8 mouse cellular contexts compared by ENCODE assay signal in genomic region chr17:26938731-26939130, GRCm38 (mm10). TPM values are rescaled to one million over a fixed set of nuclear protein-coding genes. Genes with fewer than 3 reads are reported as not detected.
A peak's percentile ranks its signal among the peaks of the same experiment; 100 is the strongest.
DNase-seq lines count a peak whose midpoint lies in the region; ATAC-seq and TF ChIP-seq lines count a peak whose summit lies in the region.

No protein-coding gene starts in this region.

- 1% methylated on average over 22 of the region's 22 CpGs for WGBS in limb, embryonic 12.5 days
- WGBS in neural tube, embryonic 12.5 days: under 1% methylated on average over 22 of the region's 22 CpGs

- H3K27ac ChIP-seq in gastrocnemius, adult 2 months: peak overlapping the region; percentile 97
- H3K27ac ChIP-seq in ES-Bruce4 (ENCODE audit: insufficient read depth, low read length): peak overlapping the region; percentile 31
- peak overlapping the region; percentile 95 for H3K27ac ChIP-seq in limb, embryonic 12.5 days
- H3K27ac ChIP-seq in neural tube, embryonic 12.5 days: no peak overlapping the region

- no peak for TF ChIP-seq EP300 in ES-Bruce4 (IDR thresholded peaks at IDR 0.05; ENCODE audit: insufficient read depth, low read depth, low read length)

- intact Hi-C loops in gastrocnemius, adult 2 months (cut with DNase I): no loop called here

- TF ChIP-seq POLR2A in ES-Bruce4 (IDR thresholded peaks at IDR 0.05; ENCODE audit: insufficient read depth, low read length): no peak

- H3K27me3 ChIP-seq in ES-Bruce4 (ENCODE audit: control insufficient read depth, insufficient read depth, low read length, poor library complexity, severe bottlenecking): no peaks in the 10 kb centered on the region
- no peaks in the 10 kb centered on the region for H3K27me3 ChIP-seq in erythroblast, embryonic 14.5 days (ENCODE audit: control insufficient read depth)
- H3K27me3 ChIP-seq in limb, embryonic 12.5 days: no peaks in the 10 kb centered on the region
- no peaks in the 10 kb centered on the region for H3K27me3 ChIP-seq in neural tube, embryonic 12.5 days (replicated peaks)

- DNase-seq in gastrocnemius, adult 2 months: peak; percentile 56
- no peak for DNase-seq in gastrocnemius, postnatal 4 days (ENCODE audit: low spot score in 2 of 2)
- no peak for DNase-seq in ovary, postnatal 10 days (ENCODE audit: low spot score)

- H3K4me3 ChIP-seq in gastrocnemius, adult 2 months: peak overlapping the region; percentile 88
- H3K4me3 ChIP-seq in ES-Bruce4 (ENCODE audit: low read depth, low read length): peak overlapping the region; percentile 77
- H3K4me3 ChIP-seq in erythroblast, embryonic 14.5 days (replicated peaks): peak overlapping the region; percentile 86
- H3K4me3 ChIP-seq in limb, embryonic 12.5 days (replicated peaks): peak overlapping the region; percentile 69
- peak overlapping the region; percentile 47 for H3K4me3 ChIP-seq in neural tube, embryonic 12.5 days

- H3K4me2 ChIP-seq in limb, embryonic 12.5 days: peak overlapping the region; percentile 98
- peak overlapping the region; percentile 96 for H3K4me2 ChIP-seq in neural tube, embryonic 12.5 days (replicated peaks)

- ATAC-seq in limb, embryonic 12.5 days (ENCODE audit: insufficient number of reproducible peaks, insufficient read depth, low FRiP score, low TSS enrichment, low read depth): no peak
- peak; percentile 5; the same call in 1 of the 2 replicates for ATAC-seq in neural tube, embryonic 12.5 days (ENCODE audit: low FRiP score, low read depth)
- ATAC-seq in activated CD4-positive, CD25-positive, alpha-beta regulatory T cell, adult 4 months: no peak

- no peak for TF ChIP-seq CTCF in gastrocnemius, adult 2 months (IDR thresholded peaks at IDR 0.05)
- TF ChIP-seq CTCF in ES-Bruce4 (IDR thresholded peaks at IDR 0.05; ENCODE audit: low read depth, low read length): no peak

- no peaks in the 10 kb centered on the region for H3K4me1 ChIP-seq in ES-Bruce4 (ENCODE audit: control insufficient read depth, insufficient read depth, low read length)
- H3K4me1 ChIP-seq in erythroblast, embryonic 14.5 days (ENCODE audit: control insufficient read depth): peaks cover 62% of the 10 kb centered on the region
- H3K4me1 ChIP-seq in limb, embryonic 12.5 days (replicated peaks): peaks cover 53% of the 10 kb centered on the region
- peaks cover 48% of the 10 kb centered on the region for H3K4me1 ChIP-seq in neural tube, embryonic 12.5 days

- peak overlapping the region; percentile 71 for H3K9ac ChIP-seq in ES-Bruce4 (ENCODE audit: low read depth, poor library complexity, severe bottlenecking)
- H3K9ac ChIP-seq in limb, embryonic 12.5 days (replicated peaks): peak overlapping the region; percentile 71
- peak overlapping the region; percentile 60 for H3K9ac ChIP-seq in neural tube, embryonic 12.5 days

- peaks cover 10% of the 10 kb centered on the region; the same call in 1 of the 2 replicates for H3K36me3 ChIP-seq in ES-Bruce4 (ENCODE audit: control insufficient read depth, insufficient read depth, low read length, poor library complexity, severe bottlenecking)
- H3K36me3 ChIP-seq in erythroblast, embryonic 14.5 days (ENCODE audit: control insufficient read depth): peaks cover 42% of the 10 kb centered on the region
- peaks cover 37% of the 10 kb centered on the region for H3K36me3 ChIP-seq in limb, embryonic 12.5 days
- H3K36me3 ChIP-seq in neural tube, embryonic 12.5 days: peaks cover 28% of the 10 kb centered on the region

- H3K9me3 ChIP-seq in ES-Bruce4 (replicated peaks; ENCODE audit: control insufficient read depth, insufficient read depth, low read length, poor library complexity, severe bottlenecking): no peaks in the 10 kb centered on the region
- no peaks in the 10 kb centered on the region for H3K9me3 ChIP-seq in erythroblast, embryonic 14.5 days (ENCODE audit: control insufficient read depth, low read length)
- no peaks in the 10 kb centered on the region for H3K9me3 ChIP-seq in limb, embryonic 12.5 days
- no peaks in the 10 kb centered on the region for H3K9me3 ChIP-seq in neural tube, embryonic 12.5 days

RNA-seq across cellular contexts. Expression of gene Cuta, which starts 0.6 kb away (rescaled TPM):
- total RNA-seq in gastrocnemius, adult 2 months (2021): 100 to 1,000 TPM in 1 of 2 experiments, 10 to 100 TPM in 1; 93.8 to 104 TPM
- 10 to 100 TPM; 90.4 to 92.8 TPM for total RNA-seq in gastrocnemius, postnatal 4 days (2021)
- polyA plus RNA-seq in ES-Bruce4 (2011; ENCODE audit: insufficient read depth, insufficient read length, low read depth, missing spikeins): 58.9 and 63.0 TPM in 2 replicates
- 19.6 and 19.8 TPM in 2 replicates for polyA plus RNA-seq in erythroblast, embryonic 14.5 days (2012)
- polyA plus RNA-seq in limb, embryonic 12.5 days (2016; fragmentation: Nextera tagmentation; extraction: Ambion mirVana): 173 and 188 TPM in 2 replicates
- 151 and 153 TPM in 2 replicates for polyA plus RNA-seq in neural tube, embryonic 12.5 days (2016; fragmentation: Nextera tagmentation; extraction: Ambion mirVana)
- 100 to 1,000 TPM; 147 to 198 TPM for polyA plus RNA-seq in activated CD4-positive, CD25-positive, alpha-beta regulatory T cell, adult 4 months (2017; shearing (Covaris generic))

RNA-seq across cellular contexts. Expression of gene Syngap1, which starts 2.3 kb away (rescaled TPM):
- total RNA-seq in gastrocnemius, adult 2 months (2021): 1 to 10 TPM; 3.0 to 3.5 TPM
- total RNA-seq in gastrocnemius, postnatal 4 days (2021): 10 to 100 TPM; 20.8 to 23.8 TPM
- 23.5 and 24.5 TPM in 2 replicates for polyA plus RNA-seq in ES-Bruce4 (2011; ENCODE audit: insufficient read depth, insufficient read length, low read depth, missing spikeins)
- polyA plus RNA-seq in erythroblast, embryonic 14.5 days (2012): 0.78 and 0.86 TPM in 2 replicates
- polyA plus RNA-seq in limb, embryonic 12.5 days (2016; fragmentation: Nextera tagmentation; extraction: Ambion mirVana): 3.4 and 4.0 TPM in 2 replicates
- polyA plus RNA-seq in neural tube, embryonic 12.5 days (2016; fragmentation: Nextera tagmentation; extraction: Ambion mirVana): 2.6 and 3.5 TPM in 2 replicates
- not detected for polyA plus RNA-seq in activated CD4-positive, CD25-positive, alpha-beta regulatory T cell, adult 4 months (2017; shearing (Covaris generic))

RNA-seq across cellular contexts. Expression of gene Phf1, which starts 5.9 kb away (rescaled TPM):
- total RNA-seq in gastrocnemius, adult 2 months (2021): 10 to 100 TPM in 1 of 2 experiments, 1 to 10 TPM in 1; 9.2 to 10.7 TPM
- 10 to 100 TPM in 1 of 2 experiments, 1 to 10 TPM in 1; 9.6 to 10.9 TPM for total RNA-seq in gastrocnemius, postnatal 4 days (2021)
- 7.8 and 8.7 TPM in 2 replicates for polyA plus RNA-seq in ES-Bruce4 (2011; ENCODE audit: insufficient read depth, insufficient read length, low read depth, missing spikeins)
- 5.0 and 6.2 TPM in 2 replicates for polyA plus RNA-seq in erythroblast, embryonic 14.5 days (2012)
- 10.7 and 12.5 TPM in 2 replicates for polyA plus RNA-seq in limb, embryonic 12.5 days (2016; fragmentation: Nextera tagmentation; extraction: Ambion mirVana)
- polyA plus RNA-seq in neural tube, embryonic 12.5 days (2016; fragmentation: Nextera tagmentation; extraction: Ambion mirVana): 14.5 and 15.9 TPM in 2 replicates
- polyA plus RNA-seq in activated CD4-positive, CD25-positive, alpha-beta regulatory T cell, adult 4 months (2017; shearing (Covaris generic)): 10 to 100 TPM; 10.4 to 13.5 TPM

RNA-seq across cellular contexts. Expression of gene Kifc5b, which starts 21.8 kb away (rescaled TPM):
- total RNA-seq in gastrocnemius, adult 2 months (2021): under 1 TPM; 0.18 to 0.64 TPM
- total RNA-seq in gastrocnemius, postnatal 4 days (2021): 1 to 10 TPM; 6.1 to 8.5 TPM
- 43.0 and 43.2 TPM in 2 replicates for polyA plus RNA-seq in ES-Bruce4 (2011; ENCODE audit: insufficient read depth, insufficient read length, low read depth, missing spikeins)
- polyA plus RNA-seq in erythroblast, embryonic 14.5 days (2012): 8.1 and 9.2 TPM in 2 replicates
- polyA plus RNA-seq in limb, embryonic 12.5 days (2016; fragmentation: Nextera tagmentation; extraction: Ambion mirVana): 9.5 and 10.5 TPM in 2 replicates
- polyA plus RNA-seq in neural tube, embryonic 12.5 days (2016; fragmentation: Nextera tagmentation; extraction: Ambion mirVana): 6.0 and 7.0 TPM in 2 replicates
- polyA plus RNA-seq in activated CD4-positive, CD25-positive, alpha-beta regulatory T cell, adult 4 months (2017; shearing (Covaris generic)): 1 to 10 TPM; 2.0 to 4.5 TPM

RNA-seq across cellular contexts. Expression of gene Zbtb9, which starts 34.2 kb away (rescaled TPM):
- under 1 TPM; 0.17 to 0.41 TPM for total RNA-seq in gastrocnemius, adult 2 months (2021)
- total RNA-seq in gastrocnemius, postnatal 4 days (2021): 1 to 10 TPM; 4.1 to 4.8 TPM
- polyA plus RNA-seq in ES-Bruce4 (2011; ENCODE audit: insufficient read depth, insufficient read length, low read depth, missing spikeins): 11.0 and 12.4 TPM in 2 replicates
- polyA plus RNA-seq in erythroblast, embryonic 14.5 days (2012): 0.12 and 0.13 TPM in 2 replicates
- polyA plus RNA-seq in limb, embryonic 12.5 days (2016; fragmentation: Nextera tagmentation; extraction: Ambion mirVana): 15.8 and 17.8 TPM in 2 replicates
- 17.6 and 19.4 TPM in 2 replicates for polyA plus RNA-seq in neural tube, embryonic 12.5 days (2016; fragmentation: Nextera tagmentation; extraction: Ambion mirVana)
- 1 to 10 TPM; 8.6 to 9.8 TPM for polyA plus RNA-seq in activated CD4-positive, CD25-positive, alpha-beta regulatory T cell, adult 4 months (2017; shearing (Covaris generic))
